Mouse (Mus musculus): ENCODE results near the gene Lum. TPM values are rescaled to one million over a fixed set of nuclear protein-coding genes. Genes with fewer than 3 reads are reported as not detected.

Gene Lum
- 100 to 1,000 TPM in 1 of 2 experiments, 10 to 100 TPM in 1; 92.8 to 118 TPM for total RNA-seq (2021)
- long read RNA-seq, experiment 1, transcript Lum-201 (3 exons, 2,448 nt), result major isoform, 240 of 252 reads
- long read RNA-seq, experiment 1, partial matches to known transcripts, result 7 of 252 reads
- long read RNA-seq, experiment 1, other reads (novel, unspliced or antisense), result 5 of 252 reads
- long read RNA-seq, experiment 2, transcript Lum-201 (3 exons, 2,448 nt), result major isoform, 232 of 233 reads
- long read RNA-seq, experiment 2, partial matches to known transcripts, result 1 of 233 reads
- long read RNA-seq, experiment 2, other reads (novel, unspliced or antisense), result 0 of 233 reads

DNA sequence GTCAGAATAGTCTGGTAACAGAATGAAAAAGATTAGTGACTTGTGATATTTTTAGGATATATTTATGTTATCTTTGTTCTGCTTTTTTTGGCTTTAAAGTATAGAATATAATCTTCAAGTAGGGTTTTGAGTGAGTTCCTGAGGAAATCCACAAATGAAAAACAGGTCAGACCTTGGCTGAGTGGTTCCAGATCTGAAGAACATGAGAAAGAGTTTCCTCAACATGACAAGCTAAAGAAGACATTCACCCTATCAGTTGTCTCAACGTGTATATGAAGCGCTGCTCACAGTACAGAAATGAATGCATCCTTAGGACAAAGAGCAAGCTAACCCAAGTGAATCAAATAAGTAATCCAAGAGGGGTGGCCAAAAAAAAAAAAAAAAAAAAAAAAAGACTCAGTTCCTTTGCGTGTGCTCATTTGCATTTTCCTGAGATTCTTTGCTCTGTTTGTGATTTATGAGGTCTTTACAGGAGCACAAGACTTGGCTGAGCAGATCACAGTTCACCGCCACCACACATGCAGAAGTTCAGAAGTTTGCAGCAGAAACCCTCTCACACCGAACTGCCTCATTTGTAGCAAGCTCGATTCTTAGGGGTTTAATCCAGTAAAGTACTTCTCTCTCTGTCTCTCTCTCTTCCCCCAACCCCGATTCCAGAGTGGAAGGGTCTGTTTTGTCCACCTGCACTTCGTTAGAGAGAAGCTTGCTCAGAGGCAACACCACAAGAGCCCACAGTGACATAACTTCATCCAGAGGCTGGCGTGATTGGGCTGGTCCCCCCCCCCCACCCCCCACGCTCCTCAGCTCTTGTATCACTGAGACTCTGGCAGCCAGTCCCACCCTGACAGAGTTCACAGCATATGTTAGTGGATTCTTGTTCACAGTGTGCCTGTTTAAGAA, at the start of gene Lum:
Lum (plus strand) TSS at position 172 of the 900 bp plus-strand sequence.
- DNase-seq (ENCODE audit: low spot score in 2 of 2), result peak in 1 of 2 experiments; percentile 16

DNA sequence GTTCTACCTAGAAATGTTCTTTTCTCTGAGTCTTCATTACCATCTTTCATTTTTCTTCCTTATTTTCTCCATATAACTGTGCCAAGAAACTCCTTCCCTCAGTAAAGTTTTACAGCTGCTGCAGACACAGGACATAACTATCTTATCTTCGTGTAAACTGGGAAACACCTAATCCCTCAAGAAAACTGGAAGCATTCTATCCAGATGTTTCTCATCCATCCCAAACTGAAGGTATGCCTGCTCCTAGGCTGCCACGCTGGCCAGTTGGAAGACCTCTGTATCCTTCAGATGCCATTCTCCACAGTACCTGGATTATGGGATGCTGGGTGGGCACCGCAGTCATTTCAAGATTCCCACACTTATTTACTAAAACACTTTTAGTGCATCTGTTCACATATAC, 41.6 kb upstream of the Lum start:
- DNase-seq (ENCODE audit: low spot score in 2 of 2), result no peak

DNA sequence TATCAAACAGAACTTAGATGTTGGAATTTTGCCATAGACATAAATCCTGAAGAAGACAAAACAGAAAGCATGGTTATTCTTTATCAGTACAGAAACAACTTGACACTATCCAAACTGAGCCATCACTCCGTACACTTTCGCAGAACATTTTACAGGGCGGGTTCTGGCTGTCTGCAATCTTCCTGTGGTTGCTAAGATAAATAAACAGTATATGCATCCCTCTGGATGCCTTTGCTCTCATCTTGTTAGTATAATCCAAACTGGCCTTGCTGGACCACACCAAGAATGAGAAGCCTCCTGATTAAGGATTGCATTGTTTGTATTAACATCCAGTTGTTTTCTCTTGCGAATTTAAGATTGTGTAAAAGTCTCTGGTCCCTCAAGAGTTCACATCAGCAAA, 29.2 kb upstream of the Lum start:
- DNase-seq (ENCODE audit: low spot score in 2 of 2), result no peak

DNA sequence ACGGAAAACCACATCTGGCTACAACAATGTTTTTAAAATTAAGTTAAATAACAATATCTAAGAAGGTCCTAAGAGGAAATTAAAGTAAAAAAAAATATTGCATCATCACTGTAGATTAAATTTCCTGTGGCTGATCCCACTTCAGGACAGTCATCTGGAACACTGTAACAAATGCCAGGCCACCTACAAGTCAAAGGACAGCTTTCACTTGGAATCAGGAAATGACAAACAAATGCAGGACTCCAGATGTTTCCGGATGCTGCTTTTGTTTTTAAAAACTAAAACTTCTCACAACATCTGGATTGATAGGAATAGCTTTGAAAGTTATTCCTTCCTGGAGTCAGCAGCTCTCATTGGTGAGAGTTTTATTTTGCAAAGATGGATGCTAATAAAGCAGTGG, 28.0 kb upstream of the Lum start:
- no peak for DNase-seq (ENCODE audit: low spot score in 2 of 2)

DNA sequence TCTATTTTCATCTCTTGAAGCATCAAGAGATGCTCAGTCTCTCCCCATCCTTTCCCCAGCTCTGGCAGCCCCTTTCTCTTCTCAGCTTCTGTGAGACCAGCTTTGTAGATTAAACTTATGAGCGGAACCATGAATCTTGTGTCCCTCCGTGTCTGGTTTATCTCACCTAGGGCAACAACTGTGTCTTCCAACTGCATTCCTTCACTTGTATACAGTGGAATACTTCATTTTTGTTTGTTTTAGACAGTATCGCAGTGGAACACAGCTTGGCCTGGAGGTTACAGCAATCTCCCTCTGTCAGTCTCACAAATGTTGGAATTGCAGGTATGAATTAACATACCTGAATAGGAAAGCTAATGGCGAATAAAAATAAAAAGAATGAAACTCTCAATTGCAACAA, 26.7 kb upstream of the Lum start:
- no peak for DNase-seq (ENCODE audit: low spot score in 2 of 2)

DNA sequence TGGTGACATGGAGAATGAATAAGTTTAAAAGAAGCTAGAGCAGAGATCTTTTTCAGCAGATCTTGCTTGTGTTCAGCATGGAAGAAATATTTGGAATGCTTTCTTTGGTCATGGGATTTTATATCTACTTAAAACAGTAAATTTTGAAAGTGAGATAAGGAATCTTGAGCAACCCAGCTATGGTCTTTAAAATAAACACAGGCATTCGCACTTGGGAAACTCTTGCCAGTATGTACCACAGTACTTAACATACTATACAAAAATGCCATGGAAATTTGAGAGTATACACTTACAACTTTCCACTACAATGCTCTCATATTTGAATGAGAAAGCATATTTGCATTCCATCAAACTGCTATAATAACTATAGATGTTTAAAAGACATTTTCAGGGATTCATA, 17.2 kb upstream of the Lum start:
- DNase-seq (ENCODE audit: low spot score in 2 of 2), result no peak

DNA sequence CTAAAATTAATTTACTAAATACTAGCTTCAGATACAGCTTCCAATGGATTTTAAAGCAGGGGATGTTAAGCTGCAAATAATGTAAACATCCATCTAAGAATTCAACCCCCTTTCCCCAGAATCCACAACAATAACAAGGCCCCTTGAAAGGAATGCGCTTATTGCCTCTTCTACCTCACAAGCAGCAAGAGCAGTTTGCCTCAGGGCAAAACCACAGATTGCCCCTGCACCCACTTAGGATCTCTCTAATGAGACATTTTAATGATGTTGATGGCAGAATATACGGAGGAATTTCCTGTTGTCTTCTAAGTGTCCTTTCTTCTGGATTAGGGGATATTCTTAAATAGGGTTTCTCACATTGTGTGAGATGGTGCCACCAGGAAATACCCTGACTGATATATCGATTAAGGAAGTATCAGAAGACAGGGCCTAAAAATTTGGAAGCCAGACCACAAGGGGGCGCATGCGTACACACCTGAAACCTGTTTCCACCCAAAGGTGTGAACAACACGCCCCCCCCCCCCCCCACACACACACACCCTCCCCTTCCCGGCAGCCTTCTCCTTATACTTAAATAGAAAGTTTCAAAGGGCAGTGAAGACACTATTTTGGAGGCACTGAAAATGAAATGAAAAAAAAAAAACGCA, 2.7 kb downstream of the Lum start:
- no peak for DNase-seq (ENCODE audit: low spot score in 2 of 2)

DNA sequence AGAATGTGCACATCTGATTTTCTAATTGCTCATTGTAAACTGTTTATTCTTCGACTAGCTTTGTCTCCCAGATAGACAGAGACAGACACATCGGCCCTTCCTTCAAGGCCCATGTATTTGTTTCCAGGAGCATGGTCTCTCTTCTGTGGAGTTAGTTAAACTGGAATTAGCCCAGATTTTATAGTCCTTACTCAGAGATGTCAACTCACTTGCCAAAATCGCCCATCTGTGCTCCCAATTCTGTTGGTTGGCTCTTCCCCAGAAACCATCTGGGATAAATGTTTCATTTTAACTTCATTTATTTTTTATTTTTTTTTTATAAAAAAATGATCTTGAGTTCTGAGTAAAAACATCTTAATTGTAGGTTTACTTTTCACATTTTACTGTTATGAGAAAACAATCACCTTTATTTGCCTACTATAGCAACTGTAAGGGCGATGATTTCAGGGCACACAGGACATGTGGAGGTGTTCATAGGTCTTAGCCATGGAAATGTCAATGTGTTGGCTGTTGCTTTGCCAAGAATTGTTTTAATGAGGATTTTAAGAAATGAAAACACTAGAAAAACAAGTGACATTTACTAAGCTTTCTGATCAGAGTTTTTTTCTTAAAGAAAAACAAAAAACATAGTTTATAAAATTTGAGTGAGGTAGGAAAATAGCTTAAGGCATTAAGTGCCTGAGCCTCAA, 17.8 kb downstream of the Lum start:
- DNase-seq (ENCODE audit: low spot score in 2 of 2), result no peak

DNA sequence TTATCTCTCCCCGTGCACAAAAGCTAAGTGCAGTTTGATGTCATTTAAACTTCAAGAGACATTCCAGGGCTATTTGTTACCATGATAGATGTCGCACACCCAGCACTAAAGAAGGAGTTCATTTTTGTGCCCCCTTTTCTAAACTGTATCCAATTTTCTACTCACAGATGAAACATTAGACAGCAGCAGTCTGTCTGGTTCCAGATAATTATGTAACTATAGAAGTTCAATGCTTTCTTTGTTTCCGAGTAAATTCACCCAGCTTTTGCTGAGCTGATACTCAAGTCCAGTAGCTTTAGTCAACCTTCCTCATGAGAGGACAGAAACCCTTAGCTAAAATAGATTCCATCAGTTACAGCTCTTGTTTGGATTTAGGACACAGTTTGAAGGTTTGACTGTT, 19.2 kb downstream of the Lum start:
- DNase-seq (ENCODE audit: low spot score in 2 of 2), result no peak

DNA sequence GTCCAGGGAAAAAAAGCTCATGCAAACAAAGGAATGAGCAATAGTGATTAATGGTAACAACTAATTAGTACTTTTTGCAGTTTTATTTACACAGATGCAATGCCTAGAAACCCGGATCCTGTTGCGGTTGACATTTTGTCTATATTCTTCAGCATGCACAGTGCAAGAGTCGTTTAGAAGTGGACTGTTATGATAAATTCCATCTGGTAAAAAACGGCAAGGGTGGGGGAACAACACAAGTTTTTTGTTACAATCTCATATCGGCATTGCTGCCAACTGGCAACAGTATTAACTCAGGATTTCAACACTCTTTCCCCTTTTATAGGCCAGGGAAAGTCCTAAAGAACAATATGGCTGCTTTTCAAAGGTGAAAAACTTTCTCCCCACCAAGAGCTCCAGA, 22.2 kb downstream of the Lum start:
- DNase-seq (ENCODE audit: low spot score in 2 of 2), result peak in 1 of 2 experiments; percentile 54

DNA sequence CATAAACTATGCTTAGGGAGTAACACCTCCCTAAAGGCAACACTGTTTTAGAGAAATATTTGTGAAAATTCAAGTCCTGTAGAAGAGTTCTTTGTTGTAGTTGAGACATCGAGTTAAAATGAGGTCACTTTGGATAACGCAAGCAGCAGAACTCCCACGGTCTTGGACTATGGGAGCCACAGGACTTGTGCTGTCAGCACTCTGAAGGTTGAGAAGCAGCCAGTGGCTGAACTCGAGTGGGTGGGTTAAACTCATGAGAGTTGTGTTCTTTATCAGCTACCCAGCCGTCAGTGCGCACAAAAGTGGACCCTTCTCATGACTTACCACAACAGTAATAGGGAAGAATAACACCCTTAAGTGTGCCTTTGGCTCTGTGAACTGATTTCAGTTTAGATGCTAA, 24.6 kb downstream of the Lum start:
- DNase-seq (ENCODE audit: low spot score in 2 of 2), result no peak

DNA sequence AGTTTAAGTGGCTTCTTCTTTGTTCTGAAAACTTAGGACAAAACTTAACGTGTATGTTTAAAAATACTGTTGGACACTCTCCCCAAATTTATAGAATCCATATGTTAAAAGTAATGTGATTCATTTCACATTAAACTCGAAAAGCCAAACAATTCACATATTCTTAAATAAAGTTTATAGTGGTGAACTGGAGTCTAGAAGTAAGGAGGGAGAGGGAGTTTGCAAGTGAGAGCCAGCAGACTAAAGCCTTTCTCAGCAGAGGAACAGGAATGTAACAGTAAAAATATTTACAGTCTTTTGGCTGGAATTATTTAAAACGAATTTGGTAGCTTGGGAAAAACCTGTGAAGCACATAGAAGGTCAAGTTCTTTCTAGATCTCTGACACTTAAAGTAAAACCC, 26.1 kb downstream of the Lum start:
- no peak for DNase-seq (ENCODE audit: low spot score in 2 of 2)

DNA sequence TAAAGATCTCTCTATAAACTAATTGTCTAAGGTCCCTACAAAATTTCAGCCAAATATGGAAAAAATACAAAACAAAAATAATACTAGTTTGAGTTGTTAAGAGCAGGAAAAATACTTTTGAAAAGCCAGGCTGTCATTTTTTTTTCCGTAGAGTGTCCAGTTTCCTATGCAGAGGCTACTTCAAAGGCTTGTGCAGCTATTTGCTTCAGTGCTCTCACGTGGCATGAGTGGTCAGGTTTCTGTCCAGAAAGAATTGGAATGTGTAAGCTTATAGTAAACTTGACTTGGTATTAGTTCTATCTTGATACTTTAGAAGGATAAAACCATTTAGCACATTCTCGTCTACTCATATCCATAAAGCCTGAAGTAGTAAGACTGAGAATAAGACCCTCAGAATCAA, 26.8 kb downstream of the Lum start:
- DNase-seq (ENCODE audit: low spot score in 2 of 2), result no peak

DNA sequence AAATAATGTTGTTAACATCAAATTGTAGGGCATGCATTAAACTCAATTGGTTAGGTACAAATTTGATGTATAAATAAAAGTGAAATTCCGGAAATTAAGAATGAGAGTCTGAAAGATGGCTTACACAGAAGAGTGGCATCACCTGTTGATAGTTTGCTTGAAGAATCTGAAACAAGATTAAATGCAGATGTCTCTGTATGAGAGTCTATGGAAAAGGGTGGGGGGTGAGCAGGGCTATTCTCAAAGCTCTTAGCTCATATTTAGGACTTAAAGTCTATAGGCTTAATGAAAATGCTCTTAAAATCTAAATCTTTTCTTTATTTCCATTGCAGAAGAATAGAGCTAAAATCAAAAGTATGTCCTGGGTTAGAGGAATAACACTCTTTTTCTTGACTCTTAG, 30.8 kb downstream of the Lum start:
- no peak for DNase-seq (ENCODE audit: low spot score in 2 of 2)

DNA sequence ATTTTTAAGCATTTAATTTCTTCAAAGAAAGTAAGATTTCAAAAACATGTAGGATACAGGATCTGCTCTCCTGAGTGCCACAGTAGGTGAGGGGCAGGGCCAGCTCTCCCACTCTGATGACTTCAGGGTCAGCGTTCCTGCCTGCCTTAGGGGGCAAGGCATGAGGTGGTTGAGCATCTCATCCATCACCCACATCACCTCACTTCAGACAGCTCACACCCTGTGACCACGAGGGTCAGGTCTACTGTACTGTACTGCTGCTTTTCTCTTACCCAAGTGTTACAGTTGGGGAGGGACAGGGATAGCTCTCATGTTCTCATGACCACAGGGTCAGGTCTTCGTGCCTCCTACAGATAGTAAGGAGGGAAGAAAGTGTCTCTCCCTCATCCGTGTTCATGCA, 36.8 kb downstream of the Lum start:
- DNase-seq (ENCODE audit: low spot score in 2 of 2), result no peak

DNA sequence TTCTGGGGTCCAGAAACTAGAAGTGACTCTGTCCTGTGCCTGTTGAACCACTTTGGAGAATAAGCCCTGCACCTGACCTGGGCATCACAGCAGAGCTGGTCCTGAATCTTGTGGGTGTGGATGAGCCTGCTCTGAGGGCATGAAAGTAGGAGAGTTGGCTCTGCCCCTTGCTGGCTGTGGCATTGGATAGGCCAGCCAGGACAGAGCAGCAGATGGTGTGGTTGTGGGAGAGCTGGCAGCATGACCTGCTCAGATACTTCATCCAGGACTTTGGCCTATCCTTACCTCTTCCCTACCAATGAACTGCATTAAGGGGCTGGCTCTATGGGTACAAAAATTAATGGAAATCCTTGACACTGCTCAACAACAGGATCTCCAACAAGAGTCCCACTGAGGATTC, 38.3 kb downstream of the Lum start:
- no peak for DNase-seq (ENCODE audit: low spot score in 2 of 2)

DNA sequence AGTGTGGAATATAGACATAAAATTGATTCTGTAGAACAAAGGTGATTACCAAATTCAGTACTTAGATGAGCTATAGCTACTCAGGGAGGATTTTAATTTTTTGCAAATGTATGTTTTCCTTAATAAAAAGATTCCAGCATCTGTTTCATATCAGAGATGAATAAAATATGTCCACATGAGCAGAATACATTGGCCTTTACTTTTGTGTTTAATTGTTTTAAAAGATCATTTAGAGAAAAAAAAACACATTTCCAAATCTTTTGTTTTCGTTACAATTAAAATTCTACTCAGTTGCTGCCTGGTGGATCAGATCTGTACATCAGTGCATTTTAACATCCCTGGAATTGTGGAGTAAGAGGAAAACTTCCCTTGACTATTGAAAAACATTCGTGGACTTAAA, 41.7 kb downstream of the Lum start, which contains the start of gene Kera:
Kera (plus strand) TSS at position 301 of the 400 bp plus-strand sequence.
- DNase-seq (ENCODE audit: low spot score in 2 of 2), result no peak

All from gastrocnemius, postnatal 4 days (tissue).